20 mouse cellular contexts compared by ENCODE assay signal in genomic region chr1:120459032-120459431, GRCm38 (mm10). TPM values are rescaled to one million over a fixed set of nuclear protein-coding genes. Genes with fewer than 3 reads are reported as not detected.
"Had no signal": no experiment of that assay in that cellular context is flagged by ENCODE, and none has a peak within 500 bp of the region (broad histone marks: within the 10 kb centered on the region; RNA-seq: fewer than 3 reads in every experiment).

No protein-coding gene starts in this region.

- H3K9ac ChIP-seq: kidney, embryonic 15.5 days; limb, embryonic 13.5 days; liver, embryonic 12.5 days; liver, embryonic 15.5 days; neural tube, embryonic 13.5 days; stomach, embryonic 15.5 days had no signal

- H3K27me3 ChIP-seq: kidney, embryonic 15.5 days; limb, embryonic 13.5 days; liver, embryonic 12.5 days; liver, embryonic 15.5 days; neural tube, embryonic 13.5 days; stomach, embryonic 15.5 days had no signal

- DNase-seq: kidney, adult 11 months; kidney, adult 8-10 months; kidney, postnatal 10 days; kidney, postnatal 4 days; liver; lung, adult 2 months; lung, postnatal 14 days; lung, postnatal 4 days; retina, postnatal 1 day; right cerebral cortex, postnatal 25 days; spleen, adult 18-20 months; thymus, postnatal 25 days had no signal

- H3K36me3 ChIP-seq: kidney, embryonic 15.5 days; limb, embryonic 10.5 days; limb, embryonic 13.5 days; liver, embryonic 12.5 days; liver, embryonic 15.5 days; neural tube, embryonic 13.5 days; stomach, embryonic 15.5 days had no signal

- ATAC-seq: liver, embryonic 12.5 days had no signal

- H3K4me1 ChIP-seq: kidney, embryonic 15.5 days; limb, embryonic 13.5 days; liver, embryonic 12.5 days; liver, embryonic 15.5 days; stomach, embryonic 15.5 days had no signal

- H3K9me3 ChIP-seq: kidney, embryonic 15.5 days; limb, embryonic 10.5 days; limb, embryonic 13.5 days; liver, embryonic 12.5 days; liver, embryonic 15.5 days; neural tube, embryonic 13.5 days; stomach, embryonic 15.5 days had no signal

- H3K27ac ChIP-seq: kidney, embryonic 15.5 days; limb, embryonic 10.5 days; limb, embryonic 13.5 days; liver, embryonic 12.5 days; liver, embryonic 15.5 days; neural tube, embryonic 13.5 days; stomach, embryonic 15.5 days had no signal

- H3K4me2 ChIP-seq: kidney, embryonic 15.5 days; limb, embryonic 13.5 days; liver, embryonic 12.5 days; liver, embryonic 15.5 days; neural tube, embryonic 13.5 days; stomach, embryonic 15.5 days had no signal

- H3K4me3 ChIP-seq: kidney, embryonic 15.5 days; limb, embryonic 10.5 days; limb, embryonic 13.5 days; liver, embryonic 12.5 days; liver, embryonic 15.5 days; myocyte; neural tube, embryonic 13.5 days; stomach, embryonic 15.5 days had no signal

RNA-seq across cellular contexts. Expression of gene Marco, which starts 45.8 kb away (rescaled TPM):
- polyA plus RNA-seq: limb, embryonic 10.5 days; myocyte had no signal
